Mouse (Mus musculus) limb, embryonic 14.5 days (tissue): ENCODE data around the gene Atad5. TPM values are rescaled to one million over a fixed set of nuclear protein-coding genes. Genes with fewer than 3 reads are reported as not detected.

Source experiments
- ATAC-seq: fragments of 200-750 bp; cut with Nextera tagmentation; 2 replicates; pipeline ENCODE4 v1.8.0; 2017; ENCODE audit warnings: low read depth, moderate number of reproducible peaks, moderate TSS enrichment; ENCODE audit not compliant: low FRiP score
- DNase-seq: peaks from one replicate; pipeline ENCODE4 v3.0.0-alpha.2; 2015; ENCODE audit warnings: low spot score
- H3K27ac ChIP-seq: fragments of 300-500 bp; sonication (generic); replicated peaks from 2 replicates; pipeline ENCODE4 v1.5.1; 2014; ENCODE audit warnings: low read depth, mild to moderate bottlenecking, low read length, moderate library complexity, mixed read lengths
- H3K27me3 ChIP-seq: fragments of 300-500 bp; sonication (generic); 2 replicates; pipeline ENCODE4 v1.6.1; 2014; ENCODE audit warnings: low read length, mixed read lengths; ENCODE audit not compliant: control insufficient read depth, insufficient read depth
- H3K36me3 ChIP-seq: fragments of 300-500 bp; sonication (generic); 2 replicates; pipeline ENCODE4 v1.6.1; 2014; ENCODE audit warnings: mild to moderate bottlenecking, low read length, moderate library complexity, mixed read lengths; ENCODE audit not compliant: control insufficient read depth, insufficient read depth
- H3K4me1 ChIP-seq: fragments of 300-500 bp; sonication (generic); 2 replicates; pipeline ENCODE4 v1.6.1; 2014; ENCODE audit warnings: antibody characterized with exemption, low read length, mixed read lengths; ENCODE audit not compliant: control insufficient read depth, insufficient read depth
- H3K4me2 ChIP-seq: fragments of 300-500 bp; sonication (generic); replicated peaks from 2 replicates; pipeline ENCODE4 v1.6.1; 2014; ENCODE audit warnings: low read depth, mild to moderate bottlenecking, low read length, moderate library complexity; ENCODE audit not compliant: severe bottlenecking
- H3K4me3 ChIP-seq: fragments of 300-500 bp; sonication (generic); replicated peaks from 2 replicates; pipeline ENCODE4 v1.5.1; 2014; ENCODE audit warnings: low read length
- H3K9ac ChIP-seq: fragments of 300-500 bp; sonication (generic); 2 replicates; pipeline ENCODE4 v1.6.1; 2014; ENCODE audit warnings: mild to moderate bottlenecking, low read depth, low read length, moderate library complexity; ENCODE audit not compliant: severe bottlenecking
- H3K9me3 ChIP-seq: fragments of 300-500 bp; sonication (generic); 2 replicates; pipeline ENCODE4 v1.6.1; 2016; ENCODE audit warnings: low read length; ENCODE audit not compliant: control insufficient read depth
- POLR2A ChIP-seq: fragments of 200-500 bp; IDR thresholded peaks from 2 replicates; pipeline ENCODE4 v1.8.0; 2012; ENCODE audit warnings: inconsistent platforms, mild to moderate bottlenecking, moderate library complexity, borderline replicate concordance; ENCODE audit not compliant: insufficient read depth, insufficient read length; ENCODE audit errors: extremely low read depth
- WGBS: fragments of 180-500 bp; shearing (Covaris S2); extraction: QIAGEN DNeasy Blood & Tissue Kit; methylation state at CpG from one replicate; pipeline ENCODE4 v1.1.7; 2014; 5-methylcytosine and 5-hydroxymethylcytosine counted together
- polyA plus RNA-seq, 2 experiments: library from polyadenylated mRNA; depleted of rRNA in 1 of 2; stranded (reverse) in 1 of 2; unstranded in 1 of 2; fragments of >200 nt; fragmentation: Nextera tagmentation in 1 of 2; extraction: Ambion mirVana in 1 of 2; gene quantifications; 2 replicates each; pipeline versions ENCODE4 v1.2.1 to v1.2.3; 2012 to 2014

The Atad5 gene
- polyA plus RNA-seq, 2 experiments: 11.1 to 13.8 TPM

GRCm38 (mm10) chr11:80098444-80099056 is 9.3 kb downstream of the Atad5 start:
- Histone ChIP-seq H3K27ac (no peak overlapping the region), H3K9ac (no peak overlapping the region), H3K36me3 (peaks cover 48% of the 10 kb centered on the region), H3K9me3 (no peaks in the 10 kb centered on the region), H3K4me2 (no peak overlapping the region), H3K4me1 (no peaks in the 10 kb centered on the region), H3K27me3 (no peaks in the 10 kb centered on the region), H3K4me3 (no peak overlapping the region)
- 92% methylated on average over 3 of the region's 3 CpGs for WGBS
- ATAC-seq: no peak
- DNase-seq: no peak
- no peak for TF ChIP-seq POLR2A

- Histone ChIP-seq H3K4me3 (no peak overlapping the region), H3K4me2 (no peak overlapping the region), H3K4me1 (no peaks in the 10 kb centered on the region), H3K27ac (no peak overlapping the region), H3K9me3 (no peaks in the 10 kb centered on the region), H3K36me3 (peaks cover 47% of the 10 kb centered on the region), H3K9ac (no peak overlapping the region), H3K27me3 (no peaks in the 10 kb centered on the region)
- 93% methylated on average over 6 of the region's 6 CpGs for WGBS
- DNase-seq (no peak), ATAC-seq (no peak)
- TF ChIP-seq POLR2A: no peak
These were observed 12.1 kb downstream of the Atad5 start for GRCm38 (mm10) chr11:80101298-80101697.

GRCm38 (mm10) chr11:80104407-80104806 is 15.2 kb downstream of the Atad5 start:
- Histone ChIP-seq H3K27ac (no peak overlapping the region), H3K9me3 (no peaks in the 10 kb centered on the region), H3K9ac (no peak overlapping the region), H3K4me3 (no peak overlapping the region), H3K36me3 (peaks cover 49% of the 10 kb centered on the region), H3K4me2 (no peak overlapping the region), H3K4me1 (no peaks in the 10 kb centered on the region), H3K27me3 (no peaks in the 10 kb centered on the region)
- no peak for TF ChIP-seq POLR2A
- ATAC-seq: no peak
- 96% methylated on average over 1 of the region's 1 CpGs for WGBS
- no peak for DNase-seq

GRCm38 (mm10) chr11:80116411-80116810 is 27.2 kb downstream of the Atad5 start:
- no peaks in the 10 kb centered on the region for H3K4me1 ChIP-seq
- no peak overlapping the region for H3K27ac ChIP-seq
- TF ChIP-seq POLR2A: no peak
- no peak overlapping the region for H3K4me3 ChIP-seq
- no peaks in the 10 kb centered on the region for H3K9me3 ChIP-seq
- ATAC-seq: no peak
- H3K9ac ChIP-seq: no peak overlapping the region
- H3K27me3 ChIP-seq: no peaks in the 10 kb centered on the region
- WGBS: 72% methylated on average over 1 of the region's 1 CpGs
- peaks cover 75% of the 10 kb centered on the region for H3K36me3 ChIP-seq
- DNase-seq: no peak
- no peak overlapping the region for H3K4me2 ChIP-seq

DNA sequence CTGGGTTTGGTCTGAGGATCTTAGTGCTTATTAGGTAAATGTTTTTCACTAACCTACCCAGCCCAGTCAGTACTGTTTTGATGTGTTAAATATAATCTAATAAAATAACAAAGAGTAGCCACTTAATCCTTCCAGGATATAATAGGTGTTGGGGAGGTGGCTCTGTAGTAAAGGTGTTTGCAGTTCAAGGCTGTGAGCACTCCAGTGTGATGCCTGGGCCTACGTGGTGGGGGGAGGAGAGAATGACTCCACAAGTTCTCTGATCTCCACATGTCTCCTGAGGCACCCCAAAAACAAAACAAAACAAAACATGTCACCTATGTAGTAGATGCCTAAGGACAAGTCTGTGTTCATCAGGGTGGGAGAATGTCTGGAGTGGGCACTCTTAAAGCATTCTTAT is 42.9 kb downstream of the Atad5 start:
- no peak overlapping the region for H3K27ac ChIP-seq
- H3K27me3 ChIP-seq: no peaks in the 10 kb centered on the region
- no peak overlapping the region for H3K4me2 ChIP-seq
- H3K36me3 ChIP-seq: peaks cover 52% of the 10 kb centered on the region
- H3K9ac ChIP-seq: no peak overlapping the region
- 72% methylated on average over 1 of the region's 1 CpGs for WGBS
- no peak for TF ChIP-seq POLR2A
- no peaks in the 10 kb centered on the region for H3K9me3 ChIP-seq
- H3K4me1 ChIP-seq: no peaks in the 10 kb centered on the region
- ATAC-seq: no peak
- no peak for DNase-seq
- no peak overlapping the region for H3K4me3 ChIP-seq
